Mouse (Mus musculus) neutrophil, adult 5-6 weeks (primary cell): ENCODE measurements at regions not wholly inside any gene's neighbourhood (a gene's known extent, or its start where the extent isn't known, plus 50 kb on each side); places are given as distances from the start of the nearest gene placed in this dataset.
"Not testable (repeated sequence)": the region's sequence is repeated elsewhere in the genome, so short reads cannot be mapped to it uniquely, and the experiment has no call there.

Experiments used
- ATAC-seq: fragments of 151-379, 151-347 bp; 2 replicates; pipeline ENCODE4 v1.8.0; 2017; ENCODE audit warnings: mild to moderate bottlenecking, moderate TSS enrichment; ENCODE audit not compliant: insufficient number of reproducible peaks, poor library complexity, low FRiP score, severe bottlenecking; ENCODE audit errors: extremely low read depth

GRCm38 (mm10) chr6:37618990-37619389 lies 89.0 kb downstream of the Akr1d1 start:
- ATAC-seq: no peak

GRCm38 (mm10) chr6:37621364-37622029 lies 91.5 kb downstream of the Akr1d1 start:
- no peak for ATAC-seq

GRCm38 (mm10) chr6:37622273-37622672 lies 92.3 kb downstream of the Akr1d1 start:
- no peak for ATAC-seq

GRCm38 (mm10) chr6:37627206-37627605 lies 97.2 kb downstream of the Akr1d1 start:
- no peak for ATAC-seq

GRCm38 (mm10) chr6:37633948-37634347 lies 104.0 kb downstream of the Akr1d1 start:
- 0 out of 2 replicates have a peak, but pooled peaks have one; percentile 30 for ATAC-seq

- no peak for ATAC-seq
These were observed 112.1 kb downstream of the Akr1d1 start for GRCm38 (mm10) chr6:37642066-37642465.

- ATAC-seq: no peak
These were observed 112.7 kb downstream of the Akr1d1 start for GRCm38 (mm10) chr6:37642701-37643121.

- ATAC-seq: no peak
These were observed 113.2 kb downstream of the Akr1d1 start for GRCm38 (mm10) chr6:37643176-37643575.

GRCm38 (mm10) chr6:37643718-37644117 lies 113.7 kb downstream of the Akr1d1 start:
- ATAC-seq: no peak

- no peak for ATAC-seq
These were observed 115.6 kb downstream of the Akr1d1 start for GRCm38 (mm10) chr6:37645551-37645950.

GRCm38 (mm10) chr6:37657300-37657699 lies 127.3 kb downstream of the Akr1d1 start:
- ATAC-seq: not testable (repeated sequence)

GRCm38 (mm10) chr6:37658021-37658650 lies 128.2 kb downstream of the Akr1d1 start:
- ATAC-seq: no peak

- ATAC-seq: no peak
These were observed 132.8 kb downstream of the Akr1d1 start for GRCm38 (mm10) chr6:37662747-37663146.

GRCm38 (mm10) chr6:37665576-37665975 lies 135.6 kb downstream of the Akr1d1 start:
- no peak for ATAC-seq

GRCm38 (mm10) chr6:37669407-37669806 lies 139.4 kb downstream of the Akr1d1 start:
- ATAC-seq: no peak

GRCm38 (mm10) chr6:37670701-37671100 lies 140.7 kb downstream of the Akr1d1 start:
- no peak for ATAC-seq

- ATAC-seq: no peak
These were observed 149.9 kb downstream of the Akr1d1 start for GRCm38 (mm10) chr6:37679871-37680270.

GRCm38 (mm10) chr6:37681331-37681730 lies 151.4 kb downstream of the Akr1d1 start:
- not testable (repeated sequence) for ATAC-seq

- no peak for ATAC-seq
These were observed 156.1 kb downstream of the Akr1d1 start for GRCm38 (mm10) chr6:37686094-37686493.

- ATAC-seq: no peak
These were observed 159.1 kb downstream of the Akr1d1 start for GRCm38 (mm10) chr6:37688866-37689617.
